Comparison of ENCODE assay signal across 8 mouse cellular contexts in genomic region chr6:90720996-90721746, GRCm38 (mm10).
A peak's percentile ranks its signal among the peaks of the same experiment; 100 is the strongest.
DNase-seq lines count a peak whose midpoint lies in the region; TF ChIP-seq lines count a peak whose summit lies in the region.

No protein-coding gene starts in this region.

- no peak overlapping the region for H3K27ac ChIP-seq in liver, adult 2 months (replicated peaks; ENCODE audit: insufficient read depth, low read depth, low read length)
- H3K27ac ChIP-seq in spleen, adult 2 months (ENCODE audit: insufficient read depth, low read length) = peak overlapping the region; percentile 13

- DNase-seq in layer of hippocampus, postnatal 10 days (ENCODE audit: low spot score in 2 of 2) = peak; percentile 56 to 62
- DNase-seq in layer of hippocampus, adult 9-11 months = no peak
- DNase-seq in adrenal gland, adult 18-20 months (ENCODE audit: low spot score in 2 of 2) = peak; percentile 74 to 80
- DNase-seq in heart, adult 9 months (ENCODE audit: low spot score in 2 of 2) = peak; percentile 62 to 81
- peak; percentile 41 for DNase-seq in liver, adult 2 months (ENCODE audit: extremely low read depth, low read depth, low spot score)
- peak in 1 of 2 experiments; percentile 53 for DNase-seq in spleen, adult 2 months (ENCODE audit: low read depth in 1 of 2, low spot score in 2 of 2)
- no peak for DNase-seq in embryo, embryonic 10 days (ENCODE audit: low spot score)
- no peak for DNase-seq in layer of hippocampus, adult 18-20 months (ENCODE audit: low spot score in 2 of 2)

- no peak overlapping the region for H3K4me3 ChIP-seq in liver, adult 2 months (ENCODE audit: insufficient read depth, low read depth, low read length)
- no peak overlapping the region for H3K4me3 ChIP-seq in spleen, adult 2 months (ENCODE audit: extremely low read depth, insufficient read depth, insufficient read length)

- no peaks in the 10 kb centered on the region for H3K27me3 ChIP-seq in liver, adult 2 months (ENCODE audit: control insufficient read depth, insufficient read depth, low read length)
- H3K27me3 ChIP-seq in spleen, adult 2 months (ENCODE audit: control insufficient read depth, insufficient read depth, low read length) = no peaks in the 10 kb centered on the region

- no peak for TF ChIP-seq POLR2A in liver, adult 2 months (IDR thresholded peaks at IDR 0.05; ENCODE audit: extremely low read depth, insufficient read depth, low read length)
- no peak for TF ChIP-seq POLR2A in spleen, adult 2 months (IDR thresholded peaks at IDR 0.05; ENCODE audit: low read depth, low read length)

- no peaks in the 10 kb centered on the region for H3K36me3 ChIP-seq in liver, adult 2 months (ENCODE audit: control insufficient read depth, insufficient read depth, low read length)
- H3K36me3 ChIP-seq in spleen, adult 2 months (ENCODE audit: control insufficient read depth, insufficient read depth, low read length) = no peaks in the 10 kb centered on the region

- 56% methylated on average over 5 of the region's 5 CpGs for WGBS in liver, adult 2 months
- 55% methylated on average over 5 of the region's 5 CpGs for WGBS in spleen, adult 2 months

- peaks cover 10% of the 10 kb centered on the region; the same call in 1 of the 2 replicates for H3K79me2 ChIP-seq in liver, adult 2 months (ENCODE audit: control insufficient read depth, insufficient read depth, low read length)

- H3K9ac ChIP-seq in liver, adult 2 months (ENCODE audit: low read depth, low read length) = no peak overlapping the region

- H3K4me1 ChIP-seq in liver, adult 2 months (ENCODE audit: control insufficient read depth, insufficient read depth, low read length) = 0 out of 2 replicates have a peak, but pooled peaks cover 2% of the 10 kb centered on the region
- H3K4me1 ChIP-seq in spleen, adult 2 months (ENCODE audit: control insufficient read depth, insufficient read depth, insufficient read length) = peaks cover 34% of the 10 kb centered on the region

- peak; percentile 87 for TF ChIP-seq CTCF in liver, adult 2 months (IDR thresholded peaks at IDR 0.05; ENCODE audit: low read depth, low read length)
- TF ChIP-seq CTCF in spleen, adult 2 months (IDR thresholded peaks at IDR 0.05; ENCODE audit: extremely low read depth, insufficient read depth, insufficient read length, insufficient replicate concordance) = peak; percentile 55; the same call in 1 of the 2 replicates

Comparison
In these comparisons a context has a peak if more than half of its experiments do, and no peak if none do; other contexts are left out.
1. DNase-seq: peak in layer of hippocampus, postnatal 10 days (2 of 2), adrenal gland, adult 18-20 months (2 of 2), heart, adult 9 months (2 of 2) and liver, adult 2 months (single experiment); none in layer of hippocampus, adult 9-11 months (single experiment), embryo, embryonic 10 days (single experiment) and layer of hippocampus, adult 18-20 months (0 of 2).